8 mouse cellular contexts compared by ENCODE assay signal in the genomic region with DNA sequence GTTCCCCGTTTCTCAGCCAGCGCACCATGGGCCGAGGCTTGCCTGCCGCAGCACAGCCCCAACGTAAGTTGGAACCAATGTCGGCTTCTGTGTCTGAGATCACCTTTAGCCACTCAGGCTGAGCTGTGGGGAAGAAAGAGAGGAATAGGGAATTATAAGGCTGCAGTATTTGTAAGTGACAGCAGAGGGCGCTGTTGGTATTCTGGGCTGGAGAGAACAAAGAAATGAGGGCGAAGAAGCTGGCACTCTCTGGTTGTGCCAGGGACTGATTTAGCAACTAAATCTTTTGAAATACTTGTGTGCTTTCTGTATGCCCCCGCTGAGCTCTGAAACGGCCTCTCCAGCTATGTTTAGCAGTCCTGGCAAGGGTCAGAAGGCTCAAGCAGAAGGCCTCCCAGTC. TPM values are rescaled to one million over a fixed set of nuclear protein-coding genes. Genes with fewer than 3 reads are reported as not detected.
A peak's percentile ranks its signal among the peaks of the same experiment; 100 is the strongest.
DNase-seq lines count a peak whose midpoint lies in the region; ATAC-seq lines count a peak whose summit lies in the region.

No protein-coding gene starts in this region.

- H3K4me3 ChIP-seq in forebrain, embryonic 16.5 days (replicated peaks; ENCODE audit: low read length) = no peak overlapping the region
- H3K4me3 ChIP-seq in kidney, embryonic 16.5 days (ENCODE audit: low read length) = no peak overlapping the region
- H3K4me3 ChIP-seq in liver, embryonic 13.5 days (replicated peaks) = no peak overlapping the region
- no peak overlapping the region for H3K4me3 ChIP-seq in neural tube, embryonic 14.5 days (ENCODE audit: low read depth, low read length)

- peak overlapping the region; percentile 87 for H3K27ac ChIP-seq in forebrain, embryonic 16.5 days (ENCODE audit: low read length)
- H3K27ac ChIP-seq in kidney, embryonic 16.5 days (ENCODE audit: low read length) = no peak overlapping the region
- no peak overlapping the region for H3K27ac ChIP-seq in liver, embryonic 13.5 days
- H3K27ac ChIP-seq in neural tube, embryonic 14.5 days (ENCODE audit: low read depth, low read length) = peak overlapping the region; percentile 85

- H3K4me1 ChIP-seq in forebrain, embryonic 16.5 days (replicated peaks; ENCODE audit: control insufficient read depth, insufficient read depth, low read length) = peaks cover 19% of the 10 kb centered on the region
- peaks cover 4% of the 10 kb centered on the region; the same call in 1 of the 2 replicates for H3K4me1 ChIP-seq in kidney, embryonic 16.5 days (ENCODE audit: insufficient read depth, low read length)
- 0 out of 2 replicates have a peak, but pooled peaks cover 2% of the 10 kb centered on the region for H3K4me1 ChIP-seq in liver, embryonic 13.5 days (replicated peaks)
- peaks cover 14% of the 10 kb centered on the region; the same call in 1 of the 2 replicates for H3K4me1 ChIP-seq in neural tube, embryonic 14.5 days (ENCODE audit: control insufficient read depth, insufficient read depth, low read length)

- DNase-seq in urinary bladder, postnatal 25 days (ENCODE audit: low spot score) = peak; percentile 66
- DNase-seq in urinary bladder, adult 2 months (ENCODE audit: low spot score) = no peak
- DNase-seq in cerebellum, adult 8-10 months = peak; percentile 90
- peak; percentile 20 for DNase-seq in liver, embryonic 13.5 days
- peak; percentile 61 for DNase-seq in thymus, postnatal 0 days (ENCODE audit: low spot score)

- no peaks in the 10 kb centered on the region for H3K9me3 ChIP-seq in forebrain, embryonic 16.5 days (ENCODE audit: control insufficient read depth, low read length)
- no peaks in the 10 kb centered on the region for H3K9me3 ChIP-seq in kidney, embryonic 16.5 days (ENCODE audit: low read length)
- no peaks in the 10 kb centered on the region for H3K9me3 ChIP-seq in liver, embryonic 13.5 days (replicated peaks)
- no peaks in the 10 kb centered on the region for H3K9me3 ChIP-seq in neural tube, embryonic 14.5 days (ENCODE audit: control insufficient read depth, low read length)

- H3K36me3 ChIP-seq in forebrain, embryonic 16.5 days (ENCODE audit: control insufficient read depth, insufficient read depth) = peaks cover 16% of the 10 kb centered on the region
- no peaks in the 10 kb centered on the region for H3K36me3 ChIP-seq in kidney, embryonic 16.5 days (ENCODE audit: insufficient read depth, low read length)
- no peaks in the 10 kb centered on the region for H3K36me3 ChIP-seq in liver, embryonic 13.5 days
- H3K36me3 ChIP-seq in neural tube, embryonic 14.5 days (ENCODE audit: control insufficient read depth, insufficient read depth, low read length) = peaks cover 15% of the 10 kb centered on the region

- H3K9ac ChIP-seq in forebrain, embryonic 16.5 days (replicated peaks; ENCODE audit: low read depth, low read length) = peak overlapping the region; percentile 54
- no peak overlapping the region for H3K9ac ChIP-seq in kidney, embryonic 16.5 days (replicated peaks; ENCODE audit: low read length)
- no peak overlapping the region for H3K9ac ChIP-seq in liver, embryonic 13.5 days
- peak overlapping the region; percentile 39; the same call in 1 of the 2 replicates for H3K9ac ChIP-seq in neural tube, embryonic 14.5 days (replicated peaks; ENCODE audit: low read depth, low read length)

- peak overlapping the region; percentile 8; the same call in 1 of the 2 replicates for H3K4me2 ChIP-seq in forebrain, embryonic 16.5 days (ENCODE audit: low read length)
- H3K4me2 ChIP-seq in kidney, embryonic 16.5 days (replicated peaks; ENCODE audit: low read depth, low read length) = 0 out of 2 replicates have a peak overlapping the region, but pooled peaks have one; percentile 9
- no peak overlapping the region for H3K4me2 ChIP-seq in liver, embryonic 13.5 days
- 0 out of 2 replicates have a peak overlapping the region, but pooled peaks have one; percentile 4 for H3K4me2 ChIP-seq in neural tube, embryonic 14.5 days (ENCODE audit: low read depth, low read length)

- H3K27me3 ChIP-seq in forebrain, embryonic 16.5 days (replicated peaks; ENCODE audit: control insufficient read depth, insufficient read depth, low read length) = no peaks in the 10 kb centered on the region
- H3K27me3 ChIP-seq in kidney, embryonic 16.5 days (ENCODE audit: insufficient read depth, low read length) = no peaks in the 10 kb centered on the region
- peaks cover 3% of the 10 kb centered on the region; the same call in 1 of the 2 replicates for H3K27me3 ChIP-seq in liver, embryonic 13.5 days
- H3K27me3 ChIP-seq in neural tube, embryonic 14.5 days (ENCODE audit: control insufficient read depth, insufficient read depth, low read length) = no peaks in the 10 kb centered on the region

- WGBS in forebrain, embryonic 16.5 days = 4% methylated on average over 10 of the region's 10 CpGs
- WGBS in kidney, embryonic 16.5 days = 5% methylated on average over 10 of the region's 10 CpGs
- WGBS in liver, embryonic 13.5 days (ENCODE audit: insufficient replicate concordance) = 6% methylated on average over 10 of the region's 10 CpGs
- WGBS in neural tube, embryonic 14.5 days = 10% methylated on average over 10 of the region's 10 CpGs

- ATAC-seq in forebrain, embryonic 16.5 days = peak; percentile 74
- no peak for ATAC-seq in kidney, embryonic 16.5 days (ENCODE audit: low FRiP score, low TSS enrichment)
- ATAC-seq in liver, embryonic 13.5 days (ENCODE audit: low read depth) = no peak
- peak; percentile 71 for ATAC-seq in neural tube, embryonic 14.5 days (ENCODE audit: low read depth)

RNA-seq across cellular contexts. Expression of gene Cntn2, which starts 17.2 kb away (rescaled TPM):
- polyA plus RNA-seq in urinary bladder, adult 2 months (2012; rRNA removed) = 0.03 and 0.04 TPM in 2 replicates
- 134 and 147 TPM in 2 replicates for polyA plus RNA-seq in forebrain, embryonic 16.5 days (2015; fragmentation: Nextera tagmentation; extraction: Ambion mirVana)
- polyA plus RNA-seq in kidney, embryonic 16.5 days (2015; fragmentation: Nextera tagmentation; extraction: Ambion mirVana) = 0.25 and 0.58 TPM in 2 replicates
- polyA plus RNA-seq in liver, embryonic 13.5 days (2015; fragmentation: Nextera tagmentation; extraction: Ambion mirVana) = 0.09 TPM in 1 of 2 replicates, not detected in the other
- polyA plus RNA-seq in neural tube, embryonic 14.5 days (2014; fragmentation: Nextera tagmentation; extraction: Ambion mirVana) = 18.5 and 43.6 TPM in 2 replicates
- polyA plus RNA-seq in thymus, postnatal 0 days (2015; fragmentation: Nextera tagmentation; extraction: Ambion mirVana) = 0.08 and 0.23 TPM in 2 replicates

RNA-seq across cellular contexts. Expression of gene Tmem81, which starts 19.8 kb away (rescaled TPM):
- 6.3 and 6.5 TPM in 2 replicates for polyA plus RNA-seq in urinary bladder, adult 2 months (2012; rRNA removed)
- 0.77 and 1.6 TPM in 2 replicates for polyA plus RNA-seq in forebrain, embryonic 16.5 days (2015; fragmentation: Nextera tagmentation; extraction: Ambion mirVana)
- polyA plus RNA-seq in kidney, embryonic 16.5 days (2015; fragmentation: Nextera tagmentation; extraction: Ambion mirVana) = 1.6 and 1.7 TPM in 2 replicates
- 0.65 and 0.92 TPM in 2 replicates for polyA plus RNA-seq in liver, embryonic 13.5 days (2015; fragmentation: Nextera tagmentation; extraction: Ambion mirVana)
- polyA plus RNA-seq in neural tube, embryonic 14.5 days (2014; fragmentation: Nextera tagmentation; extraction: Ambion mirVana) = 0.60 and 1.3 TPM in 2 replicates
- 1.8 and 2.1 TPM in 2 replicates for polyA plus RNA-seq in thymus, postnatal 0 days (2015; fragmentation: Nextera tagmentation; extraction: Ambion mirVana)

RNA-seq across cellular contexts. Expression of gene Rbbp5, which starts 48.7 kb away (rescaled TPM):
- 29.5 and 31.6 TPM in 2 replicates for polyA plus RNA-seq in urinary bladder, adult 2 months (2012; rRNA removed)
- 55.4 and 59.0 TPM in 2 replicates for polyA plus RNA-seq in forebrain, embryonic 16.5 days (2015; fragmentation: Nextera tagmentation; extraction: Ambion mirVana)
- 46.6 and 50.1 TPM in 2 replicates for polyA plus RNA-seq in kidney, embryonic 16.5 days (2015; fragmentation: Nextera tagmentation; extraction: Ambion mirVana)
- 23.2 and 30.2 TPM in 2 replicates for polyA plus RNA-seq in liver, embryonic 13.5 days (2015; fragmentation: Nextera tagmentation; extraction: Ambion mirVana)
- polyA plus RNA-seq in neural tube, embryonic 14.5 days (2014; fragmentation: Nextera tagmentation; extraction: Ambion mirVana) = 41.9 and 52.7 TPM in 2 replicates
- 41.3 and 44.7 TPM in 2 replicates for polyA plus RNA-seq in thymus, postnatal 0 days (2015; fragmentation: Nextera tagmentation; extraction: Ambion mirVana)

Comparison
In these comparisons a context has a peak if more than half of its experiments do, and no peak if none do; other contexts are left out.
1. ATAC-seq: peak in forebrain, embryonic 16.5 days (single experiment) and neural tube, embryonic 14.5 days (single experiment); none in kidney, embryonic 16.5 days (single experiment) and liver, embryonic 13.5 days (single experiment).
2. H3K27ac ChIP-seq: peak in forebrain, embryonic 16.5 days (single experiment) and neural tube, embryonic 14.5 days (single experiment); none in kidney, embryonic 16.5 days (single experiment) and liver, embryonic 13.5 days (single experiment).
3. H3K9ac ChIP-seq: peak in forebrain, embryonic 16.5 days (single experiment) and neural tube, embryonic 14.5 days (single experiment); none in kidney, embryonic 16.5 days (single experiment) and liver, embryonic 13.5 days (single experiment).
4. RNA of gene Cntn2, which starts 17.2 kb away (polyA plus RNA-seq): 134 to 147 TPM in forebrain, embryonic 16.5 days and 18.5 to 43.6 TPM in neural tube, embryonic 14.5 days; 0.25 to 0.58 TPM in kidney, embryonic 16.5 days, 0.08 to 0.23 TPM in thymus, postnatal 0 days, 0.09 TPM in liver, embryonic 13.5 days and 0.03 to 0.04 TPM in urinary bladder, adult 2 months; every median in the first group is over 10 times any median in the second.